Mouse (Mus musculus) macrophage (primary cell): ENCODE results near the gene Cfap44. TPM values are rescaled to one million over a fixed set of nuclear protein-coding genes. Genes with fewer than 3 reads are reported as not detected.

Source experiments
- H3K27ac ChIP-seq: fragments of 350-480 bp; formaldehyde crosslinking; 2 replicates; pipeline ENCODE4 v1.9.0; 2021
- H3K36me3 ChIP-seq: fragments of 350-480 bp; formaldehyde crosslinking; 2 replicates; pipeline ENCODE4 v1.9.0; 2021; ENCODE audit errors: inconsistent target
- H3K4me3 ChIP-seq: fragments of 350-480 bp; formaldehyde crosslinking; 2 replicates; pipeline ENCODE4 v1.9.0; 2021; ENCODE audit errors: inconsistent target
- H3K79me2 ChIP-seq: fragments of 350-480 bp; formaldehyde crosslinking; 2 replicates; pipeline ENCODE4 v1.9.0; 2021; ENCODE audit errors: inconsistent target
- WGBS: methylation state at CpG from one replicate; pipeline ENCODE4 v1.1.7; 2026; ENCODE audit warnings: inconsistent platforms; ENCODE audit not compliant: missing documents; 5-methylcytosine and 5-hydroxymethylcytosine counted together
- polyA plus RNA-seq: library from polyadenylated mRNA; stranded (reverse); fragments of 250-400 nt; gene quantifications from 3 replicates; pipeline ENCODE4 v1.2.4, GENCODE M21; 2018; ENCODE audit warnings: inconsistent platforms

Gene Cfap44
- polyA plus RNA-seq, 1 experiment from 2014 or later = not detected

- H3K4me3 ChIP-seq = no peak overlapping the region
- WGBS = 96% methylated on average over 13 of the region's 14 CpGs
- H3K36me3 ChIP-seq = no peaks in the 10 kb centered on the region
- no peaks in the 10 kb centered on the region for H3K79me2 ChIP-seq
- H3K27ac ChIP-seq = no peak overlapping the region
These were observed 80.7 kb downstream of the Cfap44 start for GRCm38 (mm10) chr16:44475281-44475680.

- no peaks in the 10 kb centered on the region for H3K79me2 ChIP-seq
- no peak overlapping the region for H3K4me3 ChIP-seq
- H3K36me3 ChIP-seq = no peaks in the 10 kb centered on the region
- 85% methylated on average over 10 of the region's 11 CpGs for WGBS
- no peak overlapping the region for H3K27ac ChIP-seq
These were observed 81.2 kb downstream of the Cfap44 start for GRCm38 (mm10) chr16:44475682-44476375.

DNA sequence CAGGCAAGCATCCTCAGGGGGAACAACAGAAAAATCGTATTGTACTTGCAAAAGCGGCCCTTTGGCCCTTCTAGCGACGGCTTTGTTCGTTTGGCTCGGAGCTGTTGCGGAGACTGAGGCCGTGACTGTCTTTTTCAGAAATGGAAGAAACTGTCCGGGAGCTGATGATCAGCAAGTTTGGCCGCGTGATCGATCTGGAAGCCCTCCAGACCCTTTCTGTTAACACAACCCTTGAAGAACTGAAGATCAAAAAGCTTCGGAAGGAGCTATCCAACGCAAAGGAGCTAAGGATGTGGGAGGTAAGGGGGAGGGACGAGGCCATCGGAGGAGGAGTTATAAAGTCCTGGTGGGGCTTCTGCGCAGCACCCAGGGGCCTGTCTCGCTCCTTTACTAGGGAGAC lies 84.2 kb downstream of the Cfap44 start:
- 72% methylated on average over 18 of the region's 18 CpGs for WGBS
- no peak overlapping the region for H3K4me3 ChIP-seq
- H3K27ac ChIP-seq = no peak overlapping the region
- no peaks in the 10 kb centered on the region for H3K36me3 ChIP-seq
- no peaks in the 10 kb centered on the region for H3K79me2 ChIP-seq

DNA sequence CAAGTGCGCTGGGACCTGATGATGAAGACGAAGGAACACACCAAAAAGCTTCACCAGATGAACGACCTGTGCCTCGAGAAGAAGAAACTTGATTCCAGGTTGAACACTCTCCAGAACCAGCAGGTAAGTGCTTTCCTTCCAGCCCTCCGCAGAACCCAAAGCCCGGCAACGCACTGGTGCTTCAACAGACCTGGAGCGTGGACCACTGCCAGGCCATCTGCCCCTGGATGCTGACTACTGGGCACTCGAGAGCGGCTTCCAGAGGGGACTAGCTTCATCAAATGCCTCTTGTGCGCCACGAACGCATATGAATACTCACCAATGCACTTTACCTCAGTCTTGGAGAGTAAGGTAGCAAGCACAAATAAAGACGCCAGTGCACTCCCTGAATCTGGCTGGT lies 85.3 kb downstream of the Cfap44 start:
- Histone ChIP-seq H3K36me3 (no peaks in the 10 kb centered on the region), H3K79me2 (no peaks in the 10 kb centered on the region), H3K4me3 (no peak overlapping the region), H3K27ac (no peak overlapping the region)
- 92% methylated on average over 14 of the region's 14 CpGs for WGBS

DNA sequence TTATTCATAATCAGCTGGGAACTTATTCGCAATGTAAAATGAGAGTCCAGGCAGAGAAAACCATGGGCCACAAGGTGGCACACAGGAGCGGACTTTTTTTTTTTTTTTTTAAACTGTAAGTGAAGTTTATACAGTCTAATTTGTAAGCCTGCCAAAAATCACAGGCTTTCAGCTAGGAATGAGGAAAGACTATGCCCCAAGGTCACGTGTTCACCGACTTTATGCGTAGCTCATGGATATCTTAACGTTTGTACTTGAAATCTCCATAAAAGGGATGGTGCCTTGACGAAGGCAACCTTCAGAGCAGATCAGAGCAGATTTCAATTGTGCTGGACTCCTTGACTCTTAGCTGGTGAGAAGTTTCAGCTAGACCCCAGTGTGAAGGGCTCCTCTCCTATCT lies 86.0 kb downstream of the Cfap44 start:
- 20% methylated on average over 7 of the region's 7 CpGs for WGBS
- no peak overlapping the region for H3K4me3 ChIP-seq
- H3K27ac ChIP-seq = no peak overlapping the region
- H3K79me2 ChIP-seq = no peaks in the 10 kb centered on the region
- H3K36me3 ChIP-seq = no peaks in the 10 kb centered on the region

- Histone ChIP-seq H3K36me3 (no peaks in the 10 kb centered on the region), H3K27ac (no peak overlapping the region), H3K4me3 (no peak overlapping the region), H3K79me2 (no peaks in the 10 kb centered on the region)
- 88% methylated on average over 28 of the region's 28 CpGs for WGBS
These were observed 87.3 kb downstream of the Cfap44 start for GRCm38 (mm10) chr16:44481599-44482593.

- 3% methylated on average over 7 of the region's 7 CpGs for WGBS
- H3K79me2 ChIP-seq = no peaks in the 10 kb centered on the region
- no peaks in the 10 kb centered on the region for H3K36me3 ChIP-seq
- no peak overlapping the region for H3K27ac ChIP-seq
- no peak overlapping the region for H3K4me3 ChIP-seq
These were observed 89.5 kb downstream of the Cfap44 start for GRCm38 (mm10) chr16:44484079-44484478.

GRCm38 (mm10) chr16:44484831-44485230 lies 90.2 kb downstream of the Cfap44 start:
- Histone ChIP-seq H3K36me3 (no peaks in the 10 kb centered on the region), H3K4me3 (no peak overlapping the region), H3K79me2 (no peaks in the 10 kb centered on the region), H3K27ac (no peak overlapping the region)
- WGBS = 51% methylated on average over 10 of the region's 10 CpGs

- no peak overlapping the region for H3K4me3 ChIP-seq
- no peak overlapping the region for H3K27ac ChIP-seq
- 97% methylated on average over 8 of the region's 8 CpGs for WGBS
- no peaks in the 10 kb centered on the region for H3K36me3 ChIP-seq
- no peaks in the 10 kb centered on the region for H3K79me2 ChIP-seq
These were observed 91.1 kb downstream of the Cfap44 start for GRCm38 (mm10) chr16:44485691-44486090.

DNA sequence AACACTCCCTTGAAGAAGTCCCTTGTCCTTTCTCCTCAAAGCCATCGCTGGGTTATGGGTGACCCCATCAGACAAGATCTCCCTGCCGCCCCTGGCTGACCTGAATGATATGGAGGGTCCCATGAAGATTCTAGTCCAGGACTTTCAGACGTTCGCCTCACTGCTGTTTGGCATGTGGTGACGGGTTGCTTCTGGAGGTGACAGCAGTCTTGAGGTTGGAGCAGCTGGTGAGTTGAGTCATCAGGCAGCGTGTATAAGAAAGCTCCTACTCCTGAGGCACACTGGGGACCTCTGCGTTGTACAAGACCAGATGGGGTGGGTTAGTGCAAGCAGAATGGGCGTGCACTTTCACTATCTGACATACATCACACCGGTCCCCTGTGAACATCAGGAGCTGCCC lies 92.0 kb downstream of the Cfap44 start:
- Histone ChIP-seq H3K4me3 (no peak overlapping the region), H3K36me3 (no peaks in the 10 kb centered on the region), H3K27ac (no peak overlapping the region), H3K79me2 (no peaks in the 10 kb centered on the region)
- WGBS = 93% methylated on average over 9 of the region's 9 CpGs

GRCm38 (mm10) chr16:44487194-44487593 lies 92.6 kb downstream of the Cfap44 start:
- H3K79me2 ChIP-seq = no peaks in the 10 kb centered on the region
- no peak overlapping the region for H3K4me3 ChIP-seq
- no peaks in the 10 kb centered on the region for H3K36me3 ChIP-seq
- WGBS = 91% methylated on average over 13 of the region's 13 CpGs
- no peak overlapping the region for H3K27ac ChIP-seq

- Histone ChIP-seq H3K36me3 (no peaks in the 10 kb centered on the region), H3K79me2 (no peaks in the 10 kb centered on the region), H3K4me3 (no peak overlapping the region), H3K27ac (no peak overlapping the region)
- whole genome bisulfite sequencing = 96% methylated on average over 9 of the region's 9 CpGs
These were observed 96.5 kb downstream of the Cfap44 start for GRCm38 (mm10) chr16:44491051-44491450.

- no peak overlapping the region for H3K4me3 ChIP-seq
- H3K36me3 ChIP-seq = no peaks in the 10 kb centered on the region
- no peak overlapping the region for H3K27ac ChIP-seq
- H3K79me2 ChIP-seq = no peaks in the 10 kb centered on the region
- WGBS = 92% methylated on average over 6 of the region's 6 CpGs
These were observed 97.6 kb downstream of the Cfap44 start for GRCm38 (mm10) chr16:44492151-44492550.

GRCm38 (mm10) chr16:44492706-44493105 lies 98.1 kb downstream of the Cfap44 start:
- Histone ChIP-seq H3K79me2 (no peaks in the 10 kb centered on the region), H3K4me3 (no peak overlapping the region), H3K27ac (no peak overlapping the region), H3K36me3 (no peaks in the 10 kb centered on the region)
- 95% methylated on average over 8 of the region's 9 CpGs for WGBS

DNA sequence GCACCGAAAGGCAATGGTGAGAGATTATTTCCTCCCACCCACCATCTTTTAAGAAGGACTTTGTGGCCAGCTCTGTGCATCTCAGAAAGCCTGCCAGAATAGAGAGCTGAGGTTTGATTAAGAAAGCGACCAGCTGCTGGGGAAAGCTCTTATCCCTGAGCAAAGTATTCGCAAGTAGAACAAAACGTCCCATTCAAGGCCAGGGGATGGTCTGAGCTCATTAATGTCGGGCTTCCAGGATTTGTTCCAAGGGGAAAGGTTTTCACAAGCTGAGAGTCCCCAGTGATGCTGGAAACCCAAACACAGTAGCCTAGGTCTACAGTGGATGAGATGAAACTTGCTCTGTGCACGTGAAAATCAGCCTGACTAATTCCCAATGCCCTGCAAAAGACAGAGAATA lies 99.3 kb downstream of the Cfap44 start:
- 90% methylated on average over 6 of the region's 6 CpGs for WGBS
- H3K36me3 ChIP-seq = no peaks in the 10 kb centered on the region
- H3K79me2 ChIP-seq = no peaks in the 10 kb centered on the region
- H3K27ac ChIP-seq = no peak overlapping the region
- H3K4me3 ChIP-seq = no peak overlapping the region
